Mouse (Mus musculus): Measurements from ENCODE around the gene Lrig2. TPM values are rescaled to one million over a fixed set of nuclear protein-coding genes. Genes with fewer than 3 reads are reported as not detected.

The Lrig2 gene
- polyA plus RNA-seq, 1 experiment from 2014 or later: 11.2 TPM

- no peaks in the 10 kb centered on the region for H3K9me3 ChIP-seq (replicated peaks; ENCODE audit: low read length)
- ATAC-seq (replicated peaks; ENCODE audit: low FRiP score, low read depth) (no peak), DNase-seq (ENCODE audit: low spot score) (no peak)
- H3K27me3 ChIP-seq (ENCODE audit: insufficient read depth, low read length): no peaks in the 10 kb centered on the region
- H3K36me3 ChIP-seq (ENCODE audit: insufficient read depth, low read length): 0 out of 2 replicates have a peak, but pooled peaks cover 18% of the 10 kb centered on the region
- 62% methylated on average over 1 of the region's 1 CpGs for WGBS
- no peaks in the 10 kb centered on the region for H3K4me1 ChIP-seq (replicated peaks; ENCODE audit: insufficient read depth, low read length)
- no peak overlapping the region for H3K4me3 ChIP-seq (replicated peaks; ENCODE audit: low read depth, low read length)
- H3K4me2 ChIP-seq (ENCODE audit: low read length): no peak overlapping the region
- no peak overlapping the region for H3K9ac ChIP-seq (ENCODE audit: low read depth, low read length)
- no peak overlapping the region for H3K27ac ChIP-seq
- TF ChIP-seq CTCF (IDR thresholded peaks at IDR 0.05; ENCODE audit: low read depth): no peak
Observed at GRCm38 (mm10) chr3:104480946-104481719, 30.6 kb downstream of the Lrig2 start.

GRCm38 (mm10) chr3:104478056-104478455 lies 33.7 kb downstream of the Lrig2 start:
- H3K36me3 ChIP-seq (ENCODE audit: insufficient read depth, low read length): 0 out of 2 replicates have a peak, but pooled peaks cover 22% of the 10 kb centered on the region
- 90% methylated on average over 1 of the region's 1 CpGs for WGBS
- H3K9me3 ChIP-seq (replicated peaks; ENCODE audit: low read length): no peaks in the 10 kb centered on the region
- H3K4me2 ChIP-seq (ENCODE audit: low read length): no peak overlapping the region
- H3K4me1 ChIP-seq (replicated peaks; ENCODE audit: insufficient read depth, low read length): no peaks in the 10 kb centered on the region
- DNase-seq (ENCODE audit: low spot score) (no peak), ATAC-seq (replicated peaks; ENCODE audit: low FRiP score, low read depth) (no peak)
- no peak overlapping the region for H3K9ac ChIP-seq (ENCODE audit: low read depth, low read length)
- no peak overlapping the region for H3K4me3 ChIP-seq (replicated peaks; ENCODE audit: low read depth, low read length)
- H3K27ac ChIP-seq: no peak overlapping the region
- H3K27me3 ChIP-seq (ENCODE audit: insufficient read depth, low read length): no peaks in the 10 kb centered on the region
- TF ChIP-seq CTCF (IDR thresholded peaks at IDR 0.05; ENCODE audit: low read depth): no peak

- peaks cover 24% of the 10 kb centered on the region; the same call in 1 of the 2 replicates for H3K36me3 ChIP-seq (ENCODE audit: insufficient read depth, low read length)
- H3K4me3 ChIP-seq (replicated peaks; ENCODE audit: low read depth, low read length): no peak overlapping the region
- ATAC-seq (replicated peaks; ENCODE audit: low FRiP score, low read depth) (no peak), DNase-seq (ENCODE audit: low spot score) (no peak)
- no peaks in the 10 kb centered on the region for H3K27me3 ChIP-seq (ENCODE audit: insufficient read depth, low read length)
- H3K27ac ChIP-seq: no peak overlapping the region
- no peak for TF ChIP-seq CTCF (IDR thresholded peaks at IDR 0.05; ENCODE audit: low read depth)
- H3K9ac ChIP-seq (ENCODE audit: low read depth, low read length): no peak overlapping the region
- no peaks in the 10 kb centered on the region for H3K9me3 ChIP-seq (replicated peaks; ENCODE audit: low read length)
- no peaks in the 10 kb centered on the region for H3K4me1 ChIP-seq (replicated peaks; ENCODE audit: insufficient read depth, low read length)
- WGBS: 72% methylated on average over 3 of the region's 3 CpGs
- no peak overlapping the region for H3K4me2 ChIP-seq (ENCODE audit: low read length)
Observed at GRCm38 (mm10) chr3:104469421-104469820, 42.3 kb downstream of the Lrig2 start.

GRCm38 (mm10) chr3:104461226-104461625 lies 50.5 kb downstream of the Lrig2 start:
- H3K4me3 ChIP-seq (replicated peaks; ENCODE audit: low read depth, low read length): no peak overlapping the region
- H3K4me1 ChIP-seq (replicated peaks; ENCODE audit: insufficient read depth, low read length): no peaks in the 10 kb centered on the region
- peaks cover 73% of the 10 kb centered on the region for H3K36me3 ChIP-seq (ENCODE audit: insufficient read depth, low read length)
- H3K27me3 ChIP-seq (ENCODE audit: insufficient read depth, low read length): no peaks in the 10 kb centered on the region
- ATAC-seq (replicated peaks; ENCODE audit: low FRiP score, low read depth): no peak
- H3K9ac ChIP-seq (ENCODE audit: low read depth, low read length): no peak overlapping the region
- DNase-seq (ENCODE audit: low spot score): no peak
- no peak overlapping the region for H3K27ac ChIP-seq
- no peak for TF ChIP-seq CTCF (IDR thresholded peaks at IDR 0.05; ENCODE audit: low read depth)
- no peak overlapping the region for H3K4me2 ChIP-seq (ENCODE audit: low read length)
- WGBS: 83% methylated on average over 2 of the region's 2 CpGs
- no peaks in the 10 kb centered on the region for H3K9me3 ChIP-seq (replicated peaks; ENCODE audit: low read length)

- no peak overlapping the region for H3K27ac ChIP-seq
- H3K4me2 ChIP-seq (ENCODE audit: low read length): no peak overlapping the region
- 73% methylated on average over 1 of the region's 1 CpGs for WGBS
- peaks cover 59% of the 10 kb centered on the region for H3K36me3 ChIP-seq (ENCODE audit: insufficient read depth, low read length)
- H3K9me3 ChIP-seq (replicated peaks; ENCODE audit: low read length): no peaks in the 10 kb centered on the region
- no peaks in the 10 kb centered on the region for H3K27me3 ChIP-seq (ENCODE audit: insufficient read depth, low read length)
- H3K4me3 ChIP-seq (replicated peaks; ENCODE audit: low read depth, low read length): no peak overlapping the region
- no peak for DNase-seq (ENCODE audit: low spot score)
- H3K9ac ChIP-seq (ENCODE audit: low read depth, low read length): no peak overlapping the region
- TF ChIP-seq CTCF (IDR thresholded peaks at IDR 0.05; ENCODE audit: low read depth): no peak
- ATAC-seq (replicated peaks; ENCODE audit: low FRiP score, low read depth): no peak; the same call in 1 of the 2 replicates
- H3K4me1 ChIP-seq (replicated peaks; ENCODE audit: insufficient read depth, low read length): no peaks in the 10 kb centered on the region
Observed at GRCm38 (mm10) chr3:104458588-104458987, 53.1 kb downstream of the Lrig2 start.

- WGBS: 91% methylated on average over 10 of the region's 10 CpGs
- Histone ChIP-seq H3K9ac (ENCODE audit: low read depth, low read length) (no peak overlapping the region), H3K4me2 (ENCODE audit: low read length) (no peak overlapping the region), H3K4me1 (replicated peaks; ENCODE audit: insufficient read depth, low read length) (no peaks in the 10 kb centered on the region), H3K36me3 (ENCODE audit: insufficient read depth, low read length) (peaks cover 37% of the 10 kb centered on the region), H3K4me3 (replicated peaks; ENCODE audit: low read depth, low read length) (no peak overlapping the region), H3K27me3 (ENCODE audit: insufficient read depth, low read length) (no peaks in the 10 kb centered on the region), H3K9me3 (replicated peaks; ENCODE audit: low read length) (no peaks in the 10 kb centered on the region), H3K27ac (no peak overlapping the region)
- TF ChIP-seq CTCF (IDR thresholded peaks at IDR 0.05; ENCODE audit: low read depth): no peak
- DNase-seq (ENCODE audit: low spot score) (no peak), ATAC-seq (replicated peaks; ENCODE audit: low FRiP score, low read depth) (no peak)
Observed at GRCm38 (mm10) chr3:104455506-104456275, 56.0 kb downstream of the Lrig2 start.
